Mouse (Mus musculus) heart, embryonic 12.5 days (tissue): ENCODE results near the gene Myo16. TPM values are rescaled to one million over a fixed set of nuclear protein-coding genes. Genes with fewer than 3 reads are reported as not detected.

Experiments
- ATAC-seq: fragments of 200-750 bp; cut with Nextera tagmentation; 2 replicates; pipeline ENCODE4 v1.8.0; 2017; ENCODE audit warnings: moderate TSS enrichment, moderate library complexity; ENCODE audit not compliant: insufficient number of reproducible peaks, low FRiP score
- H3K27ac ChIP-seq: fragments of 300-500 bp; sonication (generic); 2 replicates; pipeline ENCODE4 v1.5.1; 2016; ENCODE audit warnings: mild to moderate bottlenecking, moderate library complexity; ENCODE audit not compliant: poor library complexity, severe bottlenecking
- H3K27me3 ChIP-seq: fragments of 300-500 bp; sonication (generic); replicated peaks from 2 replicates; pipeline ENCODE4 v1.6.1; 2016; ENCODE audit warnings: mild to moderate bottlenecking, moderate library complexity
- H3K36me3 ChIP-seq: fragments of 300-500 bp; sonication (generic); 2 replicates; pipeline ENCODE4 v1.6.1; 2016; ENCODE audit warnings: mild to moderate bottlenecking, moderate library complexity
- H3K4me1 ChIP-seq: fragments of 300-500 bp; sonication (generic); replicated peaks from 2 replicates; pipeline ENCODE4 v1.6.1; 2016; ENCODE audit warnings: mild to moderate bottlenecking
- H3K4me2 ChIP-seq: fragments of 300-500 bp; sonication (generic); 2 replicates; pipeline ENCODE4 v1.6.1; 2016; ENCODE audit warnings: mild to moderate bottlenecking, moderate library complexity
- H3K4me3 ChIP-seq: fragments of 300-500 bp; sonication (generic); 2 replicates; pipeline ENCODE4 v1.5.1; 2016; ENCODE audit warnings: mild to moderate bottlenecking
- H3K9ac ChIP-seq: fragments of 300-500 bp; sonication (generic); 2 replicates; pipeline ENCODE4 v1.6.1; 2016; ENCODE audit warnings: mild to moderate bottlenecking, moderate library complexity
- H3K9me3 ChIP-seq: fragments of 300-500 bp; sonication (generic); replicated peaks from 2 replicates; pipeline ENCODE4 v1.6.1; 2016; ENCODE audit warnings: mild to moderate bottlenecking, moderate library complexity
- WGBS: fragments of 180-500 bp; shearing (Covaris S2); methylation state at CpG from one replicate; pipeline ENCODE4 v1.1.7; 2016; 5-methylcytosine and 5-hydroxymethylcytosine counted together
- polyA plus RNA-seq: library from polyadenylated mRNA; unstranded; fragments of >200 nt; fragmentation: Nextera tagmentation; extraction: Ambion mirVana; gene quantifications from 2 replicates; pipeline ENCODE4 v1.2.1, GENCODE M21; 2016

The Myo16 gene
- polyA plus RNA-seq, 1 experiment from 2014 or later, result 1.5 TPM

GRCm38 (mm10) chr8:10643244-10643643 is 489.5 kb downstream of the Myo16 start:
- Histone ChIP-seq H3K36me3 (no peaks in the 10 kb centered on the region), H3K9ac (no peak overlapping the region), H3K9me3 (no peaks in the 10 kb centered on the region), H3K27me3 (no peaks in the 10 kb centered on the region), H3K4me3 (no peak overlapping the region), H3K4me2 (no peak overlapping the region), H3K4me1 (peaks cover 60% of the 10 kb centered on the region), H3K27ac (peak overlapping the region; percentile 78)
- WGBS, result 17% methylated on average over 4 of the region's 4 CpGs
- ATAC-seq, result no peak

GRCm38 (mm10) chr8:10644481-10644880 is 490.8 kb downstream of the Myo16 start:
- Histone ChIP-seq H3K27me3 (no peaks in the 10 kb centered on the region), H3K4me2 (no peak overlapping the region), H3K4me1 (peaks cover 60% of the 10 kb centered on the region), H3K27ac (peak overlapping the region; percentile 75; the same call in 1 of the 2 replicates), H3K9ac (no peak overlapping the region), H3K36me3 (no peaks in the 10 kb centered on the region), H3K9me3 (no peaks in the 10 kb centered on the region), H3K4me3 (no peak overlapping the region)
- 42% methylated on average over 3 of the region's 3 CpGs for WGBS
- ATAC-seq, result no peak

- no peak for ATAC-seq
- Histone ChIP-seq H3K9me3 (no peaks in the 10 kb centered on the region), H3K4me1 (peaks cover 50% of the 10 kb centered on the region), H3K36me3 (no peaks in the 10 kb centered on the region), H3K27ac (no peak overlapping the region), H3K27me3 (no peaks in the 10 kb centered on the region), H3K4me2 (no peak overlapping the region), H3K9ac (no peak overlapping the region), H3K4me3 (no peak overlapping the region)
- WGBS, result 81% methylated on average over 5 of the region's 5 CpGs
Observed at GRCm38 (mm10) chr8:10645740-10646139, 492.0 kb downstream of the Myo16 start.

- ATAC-seq, result no peak
- 32% methylated on average over 10 of the region's 10 CpGs for WGBS
- Histone ChIP-seq H3K4me2 (no peak overlapping the region), H3K9me3 (no peaks in the 10 kb centered on the region), H3K36me3 (no peaks in the 10 kb centered on the region), H3K9ac (no peak overlapping the region), H3K27ac (peak overlapping the region; percentile 30; the same call in 1 of the 2 replicates), H3K4me3 (no peak overlapping the region), H3K4me1 (peaks cover 49% of the 10 kb centered on the region), H3K27me3 (no peaks in the 10 kb centered on the region)
Observed at GRCm38 (mm10) chr8:10646485-10646884, 492.8 kb downstream of the Myo16 start.

- Histone ChIP-seq H3K27ac (0 out of 2 replicates have a peak overlapping the region, but pooled peaks have one; percentile 30), H3K9me3 (no peaks in the 10 kb centered on the region), H3K4me1 (peaks cover 30% of the 10 kb centered on the region), H3K4me2 (no peak overlapping the region), H3K9ac (no peak overlapping the region), H3K27me3 (no peaks in the 10 kb centered on the region), H3K36me3 (no peaks in the 10 kb centered on the region), H3K4me3 (no peak overlapping the region)
- 64% methylated on average over 12 of the region's 12 CpGs for WGBS
- no peak for ATAC-seq
Observed at GRCm38 (mm10) chr8:10651546-10652315, 498.0 kb downstream of the Myo16 start.

- H3K9me3 ChIP-seq, result no peaks in the 10 kb centered on the region
- no peak overlapping the region for H3K9ac ChIP-seq
- H3K27ac ChIP-seq, result peak overlapping the region; percentile 73
- H3K4me1 ChIP-seq, result peaks cover 34% of the 10 kb centered on the region
- H3K4me3 ChIP-seq, result no peak overlapping the region
- H3K27me3 ChIP-seq, result no peaks in the 10 kb centered on the region
- 59% methylated on average over 9 of the region's 9 CpGs for WGBS
- H3K4me2 ChIP-seq, result no peak overlapping the region
- ATAC-seq, result 0 out of 2 replicates have a peak, but pooled peaks have one; percentile 51
- H3K36me3 ChIP-seq, result no peaks in the 10 kb centered on the region
Observed at GRCm38 (mm10) chr8:10653282-10653681, 499.6 kb downstream of the Myo16 start.

GRCm38 (mm10) chr8:10654922-10655518 is 501.3 kb downstream of the Myo16 start:
- 35% methylated on average over 9 of the region's 9 CpGs for WGBS
- no peak overlapping the region for H3K27ac ChIP-seq
- no peaks in the 10 kb centered on the region for H3K36me3 ChIP-seq
- H3K4me2 ChIP-seq, result no peak overlapping the region
- ATAC-seq, result no peak
- H3K9ac ChIP-seq, result no peak overlapping the region
- H3K4me3 ChIP-seq, result no peak overlapping the region
- no peaks in the 10 kb centered on the region for H3K27me3 ChIP-seq
- no peaks in the 10 kb centered on the region for H3K9me3 ChIP-seq
- peaks cover 38% of the 10 kb centered on the region for H3K4me1 ChIP-seq

GRCm38 (mm10) chr8:10663770-10664470 is 510.2 kb downstream of the Myo16 start:
- no peak overlapping the region for H3K27ac ChIP-seq

GRCm38 (mm10) chr8:10664861-10665543 is 511.3 kb downstream of the Myo16 start:
- ATAC-seq, result no peak
- WGBS, result 24% methylated on average over 13 of the region's 13 CpGs
- peaks cover 19% of the 10 kb centered on the region for H3K4me1 ChIP-seq
- no peak overlapping the region for H3K9ac ChIP-seq
- H3K4me2 ChIP-seq, result no peak overlapping the region
- H3K9me3 ChIP-seq, result peaks cover 7% of the 10 kb centered on the region; the same call in 1 of the 2 replicates
- no peaks in the 10 kb centered on the region for H3K36me3 ChIP-seq
- no peak overlapping the region for H3K27ac ChIP-seq
- H3K27me3 ChIP-seq, result no peaks in the 10 kb centered on the region
- H3K4me3 ChIP-seq, result no peak overlapping the region

More at GRCm38 (mm10) chr8:10663770-10664470, 510.2 kb downstream of the Myo16 start:
- no peak for ATAC-seq
- no peaks in the 10 kb centered on the region for H3K36me3 ChIP-seq
- H3K4me2 ChIP-seq, result no peak overlapping the region
- WGBS, result 45% methylated on average over 8 of the region's 8 CpGs
- no peak overlapping the region for H3K9ac ChIP-seq
- H3K4me3 ChIP-seq, result no peak overlapping the region
- H3K27me3 ChIP-seq, result no peaks in the 10 kb centered on the region
- peaks cover 7% of the 10 kb centered on the region; the same call in 1 of the 2 replicates for H3K9me3 ChIP-seq
- peaks cover 19% of the 10 kb centered on the region for H3K4me1 ChIP-seq

GRCm38 (mm10) chr8:10665821-10666283 is 512.1 kb downstream of the Myo16 start:
- peaks cover 7% of the 10 kb centered on the region; the same call in 1 of the 2 replicates for H3K9me3 ChIP-seq
- H3K36me3 ChIP-seq, result no peaks in the 10 kb centered on the region
- no peak overlapping the region for H3K9ac ChIP-seq
- peaks cover 19% of the 10 kb centered on the region for H3K4me1 ChIP-seq
- no peak for ATAC-seq
- no peak overlapping the region for H3K4me2 ChIP-seq
- WGBS, result 20% methylated on average over 4 of the region's 4 CpGs
- H3K27ac ChIP-seq, result no peak overlapping the region
- H3K4me3 ChIP-seq, result no peak overlapping the region
- no peaks in the 10 kb centered on the region for H3K27me3 ChIP-seq
